Mouse (Mus musculus) spleen, postnatal 36 days (tissue): ENCODE results near the gene Gm5930.
"Not testable (repeated sequence)": the region's sequence is repeated elsewhere in the genome, so short reads cannot be mapped to it uniquely, and the experiment has no call there.

Source experiments
- DNase-seq, 2 experiments: peaks; one replicate each; pipeline ENCODE4 v3.0.0; 2022; ENCODE audit warnings: low spot score in 2 of 2, mixed read lengths in 1 of 2

The Gm5930 gene

GRCm38 (mm10) chr14:44338484-44338883 is at the start of gene Gm5930:
Gene Gm5930 (minus strand): TSS chr14:44338584.
- not testable (repeated sequence) for DNase-seq

GRCm38 (mm10) chr14:44384233-44384632 is 45.8 kb upstream of the Gm5930 start:
- DNase-seq, result not testable (repeated sequence)

- not testable (repeated sequence) for DNase-seq
Measured at GRCm38 (mm10) chr14:44365057-44365456, 26.7 kb upstream of the Gm5930 start, which contains the start of gene Gm8229. Gene Gm8229 (plus strand): TSS chr14:44365357.

GRCm38 (mm10) chr14:44362301-44362700 is 23.9 kb upstream of the Gm5930 start:
- DNase-seq, result not testable (repeated sequence)

GRCm38 (mm10) chr14:44361416-44361815 is 23.0 kb upstream of the Gm5930 start:
- not testable (repeated sequence) for DNase-seq

GRCm38 (mm10) chr14:44312049-44312448 is 26.3 kb downstream of the Gm5930 start:
- not testable (repeated sequence) for DNase-seq

GRCm38 (mm10) chr14:44285280-44285679 is 53.1 kb downstream of the Gm5930 start, which contains the start of gene Gm8220:
Gene Gm8220 (plus strand): TSS chr14:44285580.
- not testable (repeated sequence) for DNase-seq
